Mouse (Mus musculus): ENCODE measurements around the gene Adm2.

The Adm2 gene

DNA sequence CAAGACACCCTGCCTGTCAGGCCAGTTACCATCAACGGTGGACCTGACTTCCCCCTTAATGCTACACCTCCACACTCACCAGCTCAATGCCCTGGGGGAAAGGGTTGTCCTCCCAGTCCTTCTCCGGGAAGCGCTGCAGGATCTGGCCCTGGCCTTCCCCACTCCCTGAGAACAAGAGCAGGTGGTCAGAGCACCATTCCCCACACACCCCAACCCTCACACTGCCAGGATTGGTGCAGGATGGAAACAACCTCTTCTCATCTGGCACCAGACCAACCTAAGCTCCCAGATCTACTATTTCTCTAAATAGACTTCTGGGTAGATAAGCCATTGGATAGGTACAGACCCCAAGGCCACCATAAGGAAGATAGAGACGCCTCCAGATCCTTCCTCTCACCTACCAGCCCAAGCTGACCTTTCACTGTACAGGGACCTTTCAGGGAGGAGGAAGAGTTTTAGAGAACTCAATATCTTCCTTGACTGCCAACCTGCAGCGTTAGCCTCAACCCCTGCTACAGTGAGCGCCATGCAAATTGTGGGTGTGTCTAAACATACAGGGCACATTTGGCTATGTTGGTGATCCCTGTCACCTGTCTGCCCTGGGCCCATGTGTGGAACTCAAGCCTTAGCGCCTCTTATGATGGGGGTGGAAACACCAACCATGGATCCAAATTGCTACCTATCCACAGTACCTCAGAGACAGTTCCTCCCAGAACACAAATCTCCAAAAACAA is 13.9 kb upstream of the Adm2 start:
- in situ Hi-C loops (cut with MboI; ENCODE audit: low sequenced_read_pairs), result no loop called here

DNA sequence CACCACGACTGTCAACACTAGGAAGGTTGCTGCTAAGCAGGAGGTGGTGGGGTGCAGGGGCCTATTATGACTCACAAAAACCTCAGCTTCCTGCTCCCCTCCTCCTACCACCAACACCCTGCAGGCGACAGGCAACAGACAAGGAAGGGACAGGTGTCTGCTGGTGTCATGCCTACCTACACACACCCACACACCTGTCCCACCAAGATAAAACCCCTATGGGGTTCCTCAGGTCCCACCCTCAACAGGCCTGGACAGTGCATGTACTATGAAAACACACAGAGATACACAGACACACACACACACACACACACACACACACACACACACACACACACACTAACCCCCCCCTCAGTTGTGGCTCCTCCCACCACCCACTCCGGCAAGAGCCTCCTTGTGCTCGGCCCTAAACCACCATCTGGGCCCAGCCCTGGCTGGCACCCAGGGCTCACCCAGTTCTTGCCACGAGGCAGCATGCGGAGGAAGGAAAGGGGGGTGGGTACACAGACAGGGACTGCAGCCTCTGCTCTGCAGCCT is 12.5 kb upstream of the Adm2 start:
- in situ Hi-C loops (cut with MboI; ENCODE audit: low sequenced_read_pairs), result no loop called here

- in situ Hi-C loops (cut with MboI; ENCODE audit: low sequenced_read_pairs), result no loop called here
These were observed 9.2 kb upstream of the Adm2 start for GRCm38 (mm10) chr15:89313359-89313758.

DNA sequence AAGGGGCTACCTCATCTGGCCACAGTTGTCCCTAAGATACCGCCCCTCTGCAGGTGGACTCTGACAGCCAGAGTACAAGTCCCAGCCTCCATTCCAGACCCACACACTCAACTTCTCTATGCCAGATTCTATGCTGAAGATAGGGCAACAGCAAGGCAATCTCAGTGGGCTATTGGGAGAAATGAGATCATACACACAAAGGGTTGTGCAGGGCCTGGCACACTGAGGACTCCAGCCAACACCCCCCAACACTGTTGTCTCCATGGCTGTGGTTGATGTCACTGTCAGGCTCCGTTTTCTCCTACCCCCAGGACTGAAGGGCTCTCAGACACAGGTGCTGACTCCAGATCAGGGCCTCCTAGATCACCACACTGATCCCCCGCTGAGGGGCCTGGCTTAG is 8.4 kb upstream of the Adm2 start:
- in situ Hi-C loops (cut with MboI; ENCODE audit: low sequenced_read_pairs), result no loop called here

- in situ Hi-C loops (cut with MboI; ENCODE audit: low sequenced_read_pairs), result no loop called here
These were observed 7.9 kb upstream of the Adm2 start for GRCm38 (mm10) chr15:89314511-89315189.

DNA sequence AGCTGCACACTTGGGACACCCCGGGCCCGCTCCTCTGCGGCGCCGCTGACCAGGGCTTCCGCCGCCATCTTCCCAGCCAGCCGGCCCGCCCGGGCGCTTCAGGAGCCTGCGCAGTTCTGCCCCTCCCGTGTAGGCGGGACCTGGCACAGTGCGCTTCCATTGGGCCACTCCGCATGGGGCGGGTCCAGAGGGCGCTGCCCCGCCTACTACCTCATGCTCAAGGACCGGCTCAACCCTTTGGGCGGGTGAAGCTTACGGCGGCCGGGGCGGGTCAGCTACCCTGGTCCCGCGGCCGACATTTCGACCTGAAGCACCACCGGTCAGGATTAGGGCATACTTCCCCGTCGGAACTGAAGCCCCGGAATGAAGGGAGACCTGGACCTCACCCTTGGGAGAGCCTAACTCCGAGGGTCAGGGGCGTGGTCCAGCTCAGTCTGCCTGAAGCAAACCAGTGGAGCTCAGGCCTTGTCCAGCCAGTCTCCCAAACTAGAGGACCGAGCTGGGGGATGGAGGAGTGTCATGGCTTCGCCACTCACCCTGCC is 7.3 kb upstream of the Adm2 start, which contains the start of gene Sbf1:
TSS of gene Sbf1 (minus strand) at position 122 of the 542 bp plus-strand sequence.
- in situ Hi-C loops (cut with MboI; ENCODE audit: low sequenced_read_pairs), result no loop called here

DNA sequence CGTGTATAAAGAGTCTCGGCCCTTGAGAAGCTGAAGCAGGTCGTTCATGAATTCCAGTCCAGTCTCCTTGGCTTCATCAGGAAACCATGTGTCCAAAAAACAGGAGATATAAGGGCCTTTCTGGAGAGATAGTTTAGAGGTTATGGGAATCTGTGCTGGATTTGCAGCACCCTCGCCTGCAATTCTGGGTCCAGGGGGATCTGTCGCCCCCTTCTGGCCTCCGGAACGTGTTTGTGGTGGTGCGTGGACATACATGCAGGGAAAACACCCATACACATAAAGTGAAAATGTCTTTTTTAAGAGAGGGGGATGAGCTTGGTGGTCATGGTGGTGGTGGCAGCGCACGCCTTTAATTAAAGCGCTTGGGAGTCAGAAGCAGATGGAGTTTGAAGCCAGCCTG is 6.4 kb upstream of the Adm2 start:
- in situ Hi-C loops (cut with MboI; ENCODE audit: low sequenced_read_pairs), result no loop called here

DNA sequence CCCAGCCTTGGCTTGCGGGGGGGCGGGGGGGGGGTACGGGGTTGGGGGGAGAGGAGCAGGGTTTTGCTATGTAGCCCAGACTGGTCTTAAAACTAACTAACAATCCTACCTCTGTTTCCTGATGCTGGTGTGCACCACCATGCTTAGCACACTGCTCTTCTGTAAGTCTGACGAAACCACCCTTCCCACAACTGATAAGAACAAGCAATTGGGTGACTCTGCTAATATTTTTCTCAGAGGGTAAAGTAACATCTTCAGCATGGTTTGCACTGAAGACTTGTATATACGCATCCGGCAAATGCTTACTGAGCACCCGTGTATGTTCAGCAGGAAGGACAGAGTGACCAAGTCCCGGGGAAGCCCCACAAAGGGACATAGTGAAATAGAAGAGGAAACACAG is 1.3 kb upstream of the Adm2 start:
- in situ Hi-C loops (cut with MboI; ENCODE audit: low sequenced_read_pairs), result no loop called here

- in situ Hi-C loops (cut with MboI; ENCODE audit: low sequenced_read_pairs), result no loop called here
These were observed 1.1 kb downstream of the Adm2 start for GRCm38 (mm10) chr15:89323656-89324055.

GRCm38 (mm10) chr15:89326441-89326840 is 3.9 kb downstream of the Adm2 start:
- in situ Hi-C loops (cut with MboI; ENCODE audit: low sequenced_read_pairs), result no loop called here

- in situ Hi-C loops (cut with MboI; ENCODE audit: low sequenced_read_pairs), result no loop called here
These were observed 11.8 kb downstream of the Adm2 start, which contains the start of gene Miox for GRCm38 (mm10) chr15:89334271-89334670. Gene Miox, plus strand, starts transcription at chr15:89334398.

DNA sequence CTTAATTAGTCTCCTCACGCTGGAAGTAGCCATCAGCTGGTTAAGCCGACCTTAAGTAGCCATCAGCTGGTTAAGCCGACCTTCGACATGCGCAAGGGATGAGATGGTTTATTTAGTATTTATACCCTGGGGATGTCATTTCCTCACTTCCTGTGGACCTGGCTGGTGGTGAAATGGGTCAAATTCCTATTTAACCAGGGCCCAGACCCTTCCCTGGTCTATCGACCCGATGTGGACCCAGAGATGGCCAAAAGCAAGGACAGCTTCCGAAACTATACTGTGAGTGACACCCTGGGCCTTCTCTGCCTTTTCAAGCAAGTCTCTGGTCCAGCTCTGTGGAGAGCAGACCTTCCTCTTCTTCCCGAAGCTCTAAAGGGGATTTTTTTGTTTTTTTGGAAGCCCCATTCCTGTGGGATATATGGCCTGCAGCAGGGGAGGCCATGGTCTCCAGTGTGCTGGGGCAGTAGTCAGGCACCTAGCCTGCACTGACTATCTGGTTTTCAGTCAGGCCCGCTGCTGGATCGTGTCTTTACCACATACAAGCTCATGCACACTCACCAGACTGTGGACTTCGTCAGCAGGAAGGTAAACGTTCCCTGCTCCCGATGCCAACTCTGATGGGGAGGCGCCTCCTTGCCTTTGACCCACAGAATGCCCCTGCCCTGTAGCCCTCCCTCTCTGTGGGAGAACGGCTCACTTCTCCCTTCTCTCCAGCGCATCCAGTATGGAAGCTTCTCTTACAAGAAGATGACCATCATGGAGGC is 12.4 kb downstream of the Adm2 start:
- in situ Hi-C loops (cut with MboI; ENCODE audit: low sequenced_read_pairs), result no loop called here

- in situ Hi-C loops (cut with MboI; ENCODE audit: low sequenced_read_pairs), result no loop called here
These were observed 13.9 kb downstream of the Adm2 start for GRCm38 (mm10) chr15:89336422-89336821.

DNA sequence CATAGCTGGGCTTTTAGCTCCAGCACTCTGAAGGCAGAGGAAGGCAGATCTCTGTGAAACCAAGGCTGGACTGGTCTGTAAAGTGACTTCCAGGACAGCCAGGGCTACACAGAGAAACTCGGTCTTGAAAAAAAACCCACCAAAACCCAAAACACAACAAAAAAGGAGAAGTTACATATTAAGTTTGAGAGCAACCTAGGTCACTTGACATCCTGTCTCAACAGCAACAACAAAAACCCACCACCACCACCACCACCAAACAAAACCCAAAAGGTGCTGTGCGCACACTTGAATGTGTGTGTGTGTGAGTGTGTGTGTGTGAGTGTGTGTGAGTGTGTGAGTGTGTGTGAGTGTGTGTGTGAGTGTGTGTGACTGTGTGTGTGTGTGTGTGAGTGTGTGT is 17.2 kb downstream of the Adm2 start:
- in situ Hi-C loops (cut with MboI; ENCODE audit: low sequenced_read_pairs), result no loop called here

- in situ Hi-C loops (cut with MboI; ENCODE audit: low sequenced_read_pairs), result no loop called here
These were observed 17.6 kb downstream of the Adm2 start for GRCm38 (mm10) chr15:89340136-89340535.

- in situ Hi-C loops (cut with MboI; ENCODE audit: low sequenced_read_pairs), result no loop called here
These were observed 19.2 kb downstream of the Adm2 start for GRCm38 (mm10) chr15:89341678-89342077.

- in situ Hi-C loops (cut with MboI; ENCODE audit: low sequenced_read_pairs), result no loop called here
These were observed 20.8 kb downstream of the Adm2 start for GRCm38 (mm10) chr15:89343325-89343724.

- in situ Hi-C loops (cut with MboI; ENCODE audit: low sequenced_read_pairs), result no loop called here
These were observed 27.9 kb downstream of the Adm2 start for GRCm38 (mm10) chr15:89350447-89350846.

DNA sequence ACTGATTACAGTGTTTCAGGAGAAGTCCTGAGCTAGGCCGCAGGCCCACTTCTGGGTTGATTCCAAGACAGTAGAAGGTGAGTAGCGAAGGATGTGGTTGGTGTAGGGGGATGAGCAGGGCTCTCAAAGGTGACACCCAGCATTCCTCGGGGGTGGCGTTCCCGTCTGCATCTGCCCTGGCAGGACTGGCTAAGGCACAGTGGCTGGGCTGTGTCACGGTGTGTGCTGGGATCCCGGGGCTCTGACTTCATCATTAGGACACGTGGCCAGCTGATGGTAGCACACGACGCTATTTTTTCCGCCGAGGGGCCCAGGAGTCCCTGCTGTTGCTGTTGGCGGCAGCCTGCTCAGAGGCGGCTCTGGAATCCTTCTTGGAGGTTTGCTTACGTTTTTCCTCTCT is 28.8 kb downstream of the Adm2 start:
- in situ Hi-C loops (cut with MboI; ENCODE audit: low sequenced_read_pairs), result no loop called here

DNA sequence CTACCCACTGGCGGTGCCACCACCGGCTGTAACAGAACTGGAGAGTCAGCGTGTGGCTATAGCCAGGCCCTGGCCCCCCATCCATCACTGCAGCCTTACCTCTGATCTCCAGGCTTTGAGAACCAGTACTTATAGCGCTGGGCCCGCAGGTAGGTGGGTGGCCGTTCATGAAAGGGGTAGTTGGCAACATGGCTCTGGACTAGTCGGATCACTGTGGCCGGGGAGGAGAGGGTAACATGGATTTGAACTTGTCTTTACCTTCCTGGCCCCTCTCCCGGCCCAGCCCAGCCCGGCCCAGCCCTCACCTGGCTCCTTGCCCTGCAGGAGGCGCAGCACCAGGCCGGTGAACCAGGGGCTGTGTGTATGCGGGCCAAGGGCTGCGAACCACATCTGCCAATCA is 29.5 kb downstream of the Adm2 start:
- in situ Hi-C loops (cut with MboI; ENCODE audit: low sequenced_read_pairs), result no loop called here

DNA sequence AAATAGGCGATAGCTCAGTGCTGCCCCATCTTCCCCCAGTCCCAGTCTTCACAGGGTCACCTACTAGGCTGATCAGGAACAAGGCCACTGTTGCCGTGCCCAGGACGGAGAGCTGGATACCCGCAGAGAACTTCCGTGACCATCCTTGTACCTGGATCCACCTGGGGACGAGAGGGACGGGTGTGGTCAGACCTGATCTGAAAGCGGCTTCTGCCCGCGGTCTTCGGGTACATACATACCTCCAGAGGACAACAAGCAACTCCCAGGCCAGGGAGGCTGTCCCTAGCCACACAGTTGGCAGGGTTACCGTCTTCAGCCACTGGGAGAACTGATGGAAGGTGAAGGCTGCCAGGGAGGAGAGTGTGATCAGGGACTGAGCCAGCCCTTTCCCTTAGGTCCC is 30.3 kb downstream of the Adm2 start:
- in situ Hi-C loops (cut with MboI; ENCODE audit: low sequenced_read_pairs), result no loop called here

All from CH12F3 (cell line).